ENCODE assay signal across 8 mouse cellular contexts in genomic region chr11:114066951-114067762, GRCm38 (mm10). TPM values are rescaled to one million over a fixed set of nuclear protein-coding genes. Genes with fewer than 3 reads are reported as not detected.
A peak's percentile ranks its signal among the peaks of the same experiment; 100 is the strongest.
DNase-seq lines count a peak whose midpoint lies in the region; TF ChIP-seq lines count a peak whose summit lies in the region.

Sdk2 (minus strand) TSS chr11:114067046.

- no peaks in the 10 kb centered on the region for H3K79me2 ChIP-seq in liver, adult 2 months (ENCODE audit: control insufficient read depth, insufficient read depth, low read length)

- H3K36me3 ChIP-seq in liver, adult 2 months (ENCODE audit: control insufficient read depth, insufficient read depth, low read length), result no peaks in the 10 kb centered on the region

- DNase-seq in cerebellum, adult 11 months, result peak; percentile 24
- DNase-seq in cerebellum, adult 9-10 months, result no peak
- peak; percentile 80 for DNase-seq in embryo, embryonic 10.5 days (ENCODE audit: low spot score)
- peak; percentile 50 to 53 for DNase-seq in heart, adult 18-20 months
- DNase-seq in kidney, postnatal 10 days, result peak; percentile 83
- no peak for DNase-seq in liver, adult 2 months (ENCODE audit: extremely low read depth, low read depth, low spot score)
- peak; percentile 70 to 73 for DNase-seq in urinary bladder, postnatal 4 days (ENCODE audit: low spot score in 2 of 2)

- H3K4me1 ChIP-seq in liver, adult 2 months (ENCODE audit: control insufficient read depth, insufficient read depth, low read length), result peaks cover 1% of the 10 kb centered on the region; the same call in 1 of the 2 replicates
- H3K4me1 ChIP-seq in olfactory bulb, adult 2 months (ENCODE audit: control insufficient read depth, insufficient read depth, low read length), result peaks cover 48% of the 10 kb centered on the region

- H3K27ac ChIP-seq in liver, adult 2 months (replicated peaks; ENCODE audit: insufficient read depth, low read depth, low read length), result no peak within 1 kb of the TSS
- H3K27ac ChIP-seq in olfactory bulb, adult 2 months (ENCODE audit: insufficient read depth, low read depth, low read length), result peak within 1 kb of the TSS; percentile 62

- peaks cover 11% of the 10 kb centered on the region; the same call in 1 of the 2 replicates for H3K27me3 ChIP-seq in liver, adult 2 months (ENCODE audit: control insufficient read depth, insufficient read depth, low read length)

- TF ChIP-seq CTCF in liver, adult 2 months (IDR thresholded peaks at IDR 0.05; ENCODE audit: low read depth, low read length), result no peak
- no peak; the same call in 1 of the 2 replicates for TF ChIP-seq CTCF in olfactory bulb, adult 2 months (IDR thresholded peaks at IDR 0.05; ENCODE audit: insufficient read depth, low read depth, low read length)

- H3K9ac ChIP-seq in liver, adult 2 months (ENCODE audit: low read depth, low read length), result no peak within 1 kb of the TSS

- WGBS in liver, adult 2 months, result 7% methylated on average over 52 of the region's 52 CpGs
- WGBS in olfactory bulb, adult 2 months, result 5% methylated on average over 52 of the region's 52 CpGs

- TF ChIP-seq POLR2A in liver, adult 2 months (IDR thresholded peaks at IDR 0.05; ENCODE audit: extremely low read depth, insufficient read depth, low read length), result no peak
- TF ChIP-seq POLR2A in olfactory bulb, adult 2 months (IDR thresholded peaks at IDR 0.05; ENCODE audit: insufficient read depth, low read depth, low read length), result peak; percentile 59

- H3K4me3 ChIP-seq in liver, adult 2 months (ENCODE audit: insufficient read depth, low read depth, low read length), result peak within 1 kb of the TSS; percentile 44; the same call in 1 of the 2 replicates
- peak within 1 kb of the TSS; percentile 74 for H3K4me3 ChIP-seq in olfactory bulb, adult 2 months (ENCODE audit: insufficient read depth, low read depth, low read length)

RNA-seq across cellular contexts. Expression of gene Sdk2, which starts in this region (rescaled TPM):
- total RNA-seq in heart, adult 18-20 months (2021), result 1 to 10 TPM; 1.7 to 1.9 TPM
- total RNA-seq in liver, adult 2 months (2014; rRNA removed), result 0.28 and 0.40 TPM in 2 replicates
- 0.06 and 0.07 TPM in 2 replicates for polyA plus RNA-seq in liver, adult 2 months (2012; rRNA removed)
- polyA plus RNA-seq in olfactory bulb, adult 2 months (2012; ENCODE audit: insufficient read depth, insufficient read length, low replicate concordance, missing spikeins), result not detected in 2 replicates

Comparison
In these comparisons a context has a peak if more than half of its experiments do, and no peak if none do; other contexts are left out.
1. DNase-seq: peak in cerebellum, adult 11 months (single experiment), embryo, embryonic 10.5 days (single experiment), heart, adult 18-20 months (2 of 2), kidney, postnatal 10 days (single experiment) and urinary bladder, postnatal 4 days (2 of 2); none in cerebellum, adult 9-10 months (single experiment) and liver, adult 2 months (single experiment).